Mouse (Mus musculus) spleen, adult 2 months (tissue): ENCODE data around the gene Scarb2.

Experiments
- CTCF ChIP-seq: fragments of 200-500 bp; IDR thresholded peaks from 2 replicates; pipeline ENCODE4 v1.5.1; 2011; ENCODE audit warnings: mild to moderate bottlenecking, inconsistent platforms; ENCODE audit not compliant: insufficient read depth, insufficient read length, insufficient replicate concordance; ENCODE audit errors: extremely low read depth
- POLR2A ChIP-seq: fragments of 200-500 bp; IDR thresholded peaks from 2 replicates; pipeline ENCODE4 v1.6.1; 2011; ENCODE audit warnings: low read depth, low read length, inconsistent platforms

DNA sequence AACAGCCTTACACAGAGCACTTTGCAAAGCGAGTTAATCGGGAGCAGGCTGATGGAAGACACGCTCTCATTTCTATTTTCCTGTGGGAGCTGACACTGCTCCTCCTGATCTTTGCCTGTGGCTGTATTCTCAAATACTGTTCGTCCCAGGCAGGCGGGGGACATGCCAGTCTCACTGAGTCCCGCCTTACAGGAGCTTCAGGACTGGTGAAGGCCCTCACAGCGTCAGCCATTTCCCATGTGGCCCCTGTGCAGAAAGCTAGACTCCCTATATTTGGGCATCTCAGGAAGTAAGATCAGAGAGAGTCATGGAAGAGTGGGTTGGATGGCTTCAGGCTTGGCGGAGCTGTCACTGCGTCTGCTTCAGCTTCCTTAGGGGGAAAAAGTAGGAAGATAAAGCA, 103.8 kb downstream of the Scarb2 start:
- no peak for TF ChIP-seq POLR2A
- no peak for TF ChIP-seq CTCF
